Mouse (Mus musculus) retina, postnatal 1 day (tissue): ENCODE data around the gene Cemip.

Experiments
- DNase-seq: peaks from one replicate; pipeline ENCODE4 v3.0.0-alpha.2; 2012

Gene Cemip

GRCm38 (mm10) chr7:83886366-83887129 lies 199.8 kb downstream of the Cemip start:
- DNase-seq = peak; percentile 32

GRCm38 (mm10) chr7:83885835-83886234 lies 200.5 kb downstream of the Cemip start:
- DNase-seq = no peak

- no peak for DNase-seq
Observed at GRCm38 (mm10) chr7:83884921-83885532, 201.3 kb downstream of the Cemip start.

GRCm38 (mm10) chr7:83884021-83884658 lies 202.2 kb downstream of the Cemip start, which contains the start of the genes Tlnrd1 and Mesd:
Gene Tlnrd1 (minus strand): TSS chr7:83884305.
Gene Mesd (plus strand): TSS chr7:83884466.
- DNase-seq = peak; percentile 94

- peak; percentile 87 for DNase-seq
Observed at GRCm38 (mm10) chr7:83883276-83884020, 202.9 kb downstream of the Cemip start.
